Mouse (Mus musculus): Measurements from ENCODE around the gene Zfp385c.

Zfp385c gene

GRCm38 (mm10) chr11:100718462-100718861 is 26.2 kb upstream of the Zfp385c start:
- DNase-seq (ENCODE audit: extremely low spot score, low spot score), result no peak

- no peak for DNase-seq (ENCODE audit: extremely low spot score, low spot score)
Measured at GRCm38 (mm10) chr11:100716649-100717048, 24.4 kb upstream of the Zfp385c start.

GRCm38 (mm10) chr11:100714948-100715347 is 22.7 kb upstream of the Zfp385c start:
- DNase-seq (ENCODE audit: extremely low spot score, low spot score), result no peak

- peak; percentile 69 for DNase-seq (ENCODE audit: extremely low spot score, low spot score)
Measured at GRCm38 (mm10) chr11:100714534-100714915, 22.3 kb upstream of the Zfp385c start.

- DNase-seq (ENCODE audit: extremely low spot score, low spot score), result peak; percentile 63
Measured at GRCm38 (mm10) chr11:100713735-100714533, 21.7 kb upstream of the Zfp385c start, which contains the start of gene Hspb9. Gene Hspb9 (plus strand): TSS chr11:100713850.

- no peak for DNase-seq (ENCODE audit: extremely low spot score, low spot score)
Measured at GRCm38 (mm10) chr11:100713174-100713573, 20.9 kb upstream of the Zfp385c start.

GRCm38 (mm10) chr11:100711783-100712615 is 19.7 kb upstream of the Zfp385c start, which contains the start of gene Kat2a:
Gene Kat2a (minus strand): TSS chr11:100712465.
- DNase-seq (ENCODE audit: extremely low spot score, low spot score), result peak; percentile 81

- DNase-seq (ENCODE audit: extremely low spot score, low spot score), result no peak
Measured at GRCm38 (mm10) chr11:100710977-100711376, 18.7 kb upstream of the Zfp385c start.

- DNase-seq (ENCODE audit: extremely low spot score, low spot score), result no peak
Measured at GRCm38 (mm10) chr11:100710528-100710927, 18.3 kb upstream of the Zfp385c start.

GRCm38 (mm10) chr11:100709201-100709810 is 17.1 kb upstream of the Zfp385c start:
- DNase-seq (ENCODE audit: extremely low spot score, low spot score), result no peak

GRCm38 (mm10) chr11:100705095-100705747 is 13.0 kb upstream of the Zfp385c start:
- no peak for DNase-seq (ENCODE audit: extremely low spot score, low spot score)

- DNase-seq (ENCODE audit: extremely low spot score, low spot score), result no peak
Measured at GRCm38 (mm10) chr11:100703851-100704531, 11.7 kb upstream of the Zfp385c start, which contains the start of gene Dhx58. Gene Dhx58 (minus strand): TSS chr11:100704271.

- no peak for DNase-seq (ENCODE audit: extremely low spot score, low spot score)
Measured at GRCm38 (mm10) chr11:100703366-100703765, 11.1 kb upstream of the Zfp385c start.

- DNase-seq (ENCODE audit: extremely low spot score, low spot score), result no peak
Measured at GRCm38 (mm10) chr11:100702906-100703305, 10.7 kb upstream of the Zfp385c start.

- peak; percentile 70 for DNase-seq (ENCODE audit: extremely low spot score, low spot score)
Measured at GRCm38 (mm10) chr11:100702081-100702851, 10.0 kb upstream of the Zfp385c start.

GRCm38 (mm10) chr11:100701301-100701700 is 9.0 kb upstream of the Zfp385c start:
- DNase-seq (ENCODE audit: extremely low spot score, low spot score), result no peak

- no peak for DNase-seq (ENCODE audit: extremely low spot score, low spot score)
Measured at GRCm38 (mm10) chr11:100700710-100701109, 8.5 kb upstream of the Zfp385c start.

GRCm38 (mm10) chr11:100697921-100698320 is 5.7 kb upstream of the Zfp385c start:
- DNase-seq (ENCODE audit: extremely low spot score, low spot score), result no peak

GRCm38 (mm10) chr11:100694926-100695325 is 2.7 kb upstream of the Zfp385c start:
- peak; percentile 81 for DNase-seq (ENCODE audit: extremely low spot score, low spot score)

- no peak for DNase-seq (ENCODE audit: extremely low spot score, low spot score)
Measured at GRCm38 (mm10) chr11:100693154-100693553, 899 bp upstream of the Zfp385c start.

All from neural tube, embryonic 10.5 days (tissue).